ENCODE assay signal across 11 mouse cellular contexts in the genomic region with DNA sequence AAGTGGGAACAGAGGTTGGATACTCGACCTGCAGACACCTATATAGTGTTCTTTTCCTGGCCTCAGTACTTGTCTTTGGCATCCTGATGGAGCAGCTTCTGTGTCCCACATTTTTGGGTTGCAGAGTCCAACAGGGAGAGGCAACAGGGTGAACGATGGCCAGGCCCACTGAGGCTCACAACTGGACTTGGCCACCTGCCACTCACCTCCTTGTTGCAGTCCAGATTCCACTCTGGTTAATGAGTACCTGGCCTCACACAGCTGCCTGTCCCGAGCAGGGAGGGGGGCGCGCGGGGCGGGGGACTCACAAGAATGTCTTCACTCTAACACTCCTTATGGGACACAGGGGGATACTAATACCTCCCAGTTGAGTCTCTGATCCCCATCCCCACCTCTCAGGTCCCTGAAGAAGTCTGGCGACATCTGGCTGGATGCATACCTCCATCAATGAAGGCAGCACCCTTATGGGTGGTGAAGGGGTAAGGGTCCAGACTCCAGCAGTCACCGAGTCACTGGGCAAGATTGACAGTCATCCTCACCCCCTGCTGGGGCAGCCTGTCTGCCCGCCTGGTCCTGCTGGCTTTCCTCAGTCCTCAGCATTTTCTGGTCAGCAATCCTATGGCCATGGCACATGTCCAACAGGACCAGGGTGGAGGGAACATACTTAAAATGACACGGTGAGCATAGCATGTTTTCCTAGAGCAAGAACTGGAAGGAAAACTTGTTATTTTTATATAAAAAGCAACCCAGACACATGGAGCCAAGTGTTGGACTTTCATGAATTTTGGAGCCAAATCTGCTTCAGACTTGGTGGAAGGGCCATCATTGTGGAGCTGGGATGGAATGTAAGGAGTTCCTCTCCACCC. TPM values are rescaled to one million over a fixed set of nuclear protein-coding genes. Genes with fewer than 3 reads are reported as not detected.
DNase-seq lines count a peak whose midpoint lies in the region; ATAC-seq and TF ChIP-seq lines count a peak whose summit lies in the region.
"Had no signal": no experiment of that assay in that cellular context is flagged by ENCODE, and none has a peak within 500 bp of the region (broad histone marks: within the 10 kb centered on the region; RNA-seq: fewer than 3 reads in every experiment).

No protein-coding gene starts in this region.

- no peak overlapping the region for H3K9ac ChIP-seq in midbrain, embryonic 13.5 days (replicated peaks)
- no peak overlapping the region for H3K9ac ChIP-seq in kidney, postnatal 0 days (ENCODE audit: low read depth, low read length)
- no peak overlapping the region for H3K9ac ChIP-seq in liver, embryonic 16.5 days (ENCODE audit: low read depth, low read length)
- no peak overlapping the region for H3K9ac ChIP-seq in stomach, embryonic 16.5 days (ENCODE audit: low read length)

- no peaks in the 10 kb centered on the region for H3K9me3 ChIP-seq in midbrain, embryonic 13.5 days
- H3K9me3 ChIP-seq in midbrain, embryonic 10.5 days (replicated peaks), result no peaks in the 10 kb centered on the region
- no peaks in the 10 kb centered on the region for H3K9me3 ChIP-seq in kidney, postnatal 0 days (replicated peaks; ENCODE audit: low read length)
- H3K9me3 ChIP-seq in liver, embryonic 16.5 days (replicated peaks; ENCODE audit: control insufficient read depth, low read length), result no peaks in the 10 kb centered on the region
- no peaks in the 10 kb centered on the region for H3K9me3 ChIP-seq in stomach, embryonic 16.5 days (replicated peaks; ENCODE audit: control insufficient read depth, low read length)
- H3K9me3 ChIP-seq: forebrain, embryonic 10.5 days; hindbrain, embryonic 10.5 days had no signal

- no peak overlapping the region for H3K4me3 ChIP-seq in midbrain, embryonic 13.5 days (replicated peaks)
- H3K4me3 ChIP-seq in midbrain, embryonic 10.5 days, result no peak overlapping the region
- no peak overlapping the region for H3K4me3 ChIP-seq in kidney, postnatal 0 days (replicated peaks; ENCODE audit: low read depth, low read length)
- H3K4me3 ChIP-seq in liver, embryonic 16.5 days (ENCODE audit: low read depth, low read length), result no peak overlapping the region
- no peak overlapping the region for H3K4me3 ChIP-seq in stomach, embryonic 16.5 days (replicated peaks; ENCODE audit: low read length)
- H3K4me3 ChIP-seq: forebrain, embryonic 10.5 days; hindbrain, embryonic 10.5 days had no signal

- DNase-seq in midbrain, embryonic 10.5 days (ENCODE audit: low spot score), result no peak
- DNase-seq in kidney, postnatal 0 days (ENCODE audit: low spot score), result peak; percentile 49
- no peak for DNase-seq in heart, postnatal 14 days
- no peak for DNase-seq in frontal cortex, postnatal 36 days (ENCODE audit: low spot score in 2 of 2)
- DNase-seq in right cerebral cortex, adult 18-20 months, result no peak
- DNase-seq: gastrocnemius, postnatal 25 days had no signal

- 78% methylated on average over 11 of the region's 11 CpGs for WGBS in midbrain, embryonic 13.5 days
- 76% methylated on average over 11 of the region's 11 CpGs for WGBS in midbrain, embryonic 10.5 days
- 55% methylated on average over 11 of the region's 11 CpGs for WGBS in kidney, postnatal 0 days
- WGBS in liver, embryonic 16.5 days (ENCODE audit: insufficient replicate concordance), result 50% methylated on average over 11 of the region's 11 CpGs
- 47% methylated on average over 11 of the region's 11 CpGs for WGBS in stomach, embryonic 16.5 days

- H3K27me3 ChIP-seq in midbrain, embryonic 13.5 days, result no peaks in the 10 kb centered on the region
- no peaks in the 10 kb centered on the region for H3K27me3 ChIP-seq in midbrain, embryonic 10.5 days (ENCODE audit: low read depth, poor library complexity, severe bottlenecking)
- H3K27me3 ChIP-seq in kidney, postnatal 0 days (ENCODE audit: insufficient read depth, low read length), result no peaks in the 10 kb centered on the region
- no peaks in the 10 kb centered on the region for H3K27me3 ChIP-seq in liver, embryonic 16.5 days (ENCODE audit: control insufficient read depth, insufficient read depth, low read depth, low read length)
- H3K27me3 ChIP-seq in stomach, embryonic 16.5 days (ENCODE audit: control insufficient read depth, insufficient read depth, low read length), result no peaks in the 10 kb centered on the region

- no peak overlapping the region for H3K4me2 ChIP-seq in midbrain, embryonic 13.5 days (replicated peaks)
- H3K4me2 ChIP-seq in kidney, postnatal 0 days (ENCODE audit: low read length), result no peak overlapping the region
- H3K4me2 ChIP-seq in liver, embryonic 16.5 days (ENCODE audit: low read depth, low read length), result peak overlapping the region; percentile 24
- no peak overlapping the region for H3K4me2 ChIP-seq in stomach, embryonic 16.5 days (ENCODE audit: low read depth, low read length)

- peaks cover 10% of the 10 kb centered on the region for H3K4me1 ChIP-seq in midbrain, embryonic 13.5 days (replicated peaks)
- H3K4me1 ChIP-seq in midbrain, embryonic 10.5 days, result peaks cover 14% of the 10 kb centered on the region
- peaks cover 3% of the 10 kb centered on the region; the same call in 1 of the 2 replicates for H3K4me1 ChIP-seq in kidney, postnatal 0 days (replicated peaks; ENCODE audit: insufficient read depth, low read length)
- peaks cover 17% of the 10 kb centered on the region for H3K4me1 ChIP-seq in liver, embryonic 16.5 days (ENCODE audit: control insufficient read depth, low read depth, low read length)
- H3K4me1 ChIP-seq in stomach, embryonic 16.5 days (ENCODE audit: control insufficient read depth, insufficient read depth, low read length), result peaks cover 12% of the 10 kb centered on the region

- H3K36me3 ChIP-seq in midbrain, embryonic 13.5 days, result peaks cover 18% of the 10 kb centered on the region
- peaks cover 27% of the 10 kb centered on the region for H3K36me3 ChIP-seq in midbrain, embryonic 10.5 days
- peaks cover 9% of the 10 kb centered on the region; the same call in 1 of the 2 replicates for H3K36me3 ChIP-seq in kidney, postnatal 0 days (ENCODE audit: insufficient read depth, low read length)
- H3K36me3 ChIP-seq in liver, embryonic 16.5 days (ENCODE audit: control insufficient read depth, insufficient read depth), result peaks cover 3% of the 10 kb centered on the region
- peaks cover 5% of the 10 kb centered on the region for H3K36me3 ChIP-seq in stomach, embryonic 16.5 days (ENCODE audit: control insufficient read depth, insufficient read depth, low read length)

- intact Hi-C loops in heart, postnatal 14 days (cut with DNase I), result no loop called here

- ATAC-seq in midbrain, embryonic 13.5 days, result 0 out of 2 replicates have a peak, but pooled peaks have one; percentile 4
- ATAC-seq in kidney, postnatal 0 days (replicated peaks; ENCODE audit: low FRiP score, low read depth), result peak; percentile 76
- ATAC-seq in liver, embryonic 16.5 days (ENCODE audit: low read depth), result peak; percentile 65
- no peak for ATAC-seq in stomach, embryonic 16.5 days (ENCODE audit: insufficient read depth, low FRiP score)

- TF ChIP-seq CTCF in kidney, postnatal 0 days (IDR thresholded peaks at IDR 0.05; ENCODE audit: low read depth), result no peak

- no peak overlapping the region for H3K27ac ChIP-seq in midbrain, embryonic 13.5 days
- H3K27ac ChIP-seq in midbrain, embryonic 10.5 days (replicated peaks), result no peak overlapping the region
- H3K27ac ChIP-seq in kidney, postnatal 0 days, result peak overlapping the region; percentile 22; the same call in 1 of the 2 replicates
- peak overlapping the region; percentile 70 for H3K27ac ChIP-seq in liver, embryonic 16.5 days (ENCODE audit: low read length)
- peak overlapping the region; percentile 26; the same call in 1 of the 2 replicates for H3K27ac ChIP-seq in stomach, embryonic 16.5 days (ENCODE audit: low read length)
- H3K27ac ChIP-seq: forebrain, embryonic 10.5 days; hindbrain, embryonic 10.5 days had no signal

RNA-seq across cellular contexts. Expression of gene Fads3, which starts 16.4 kb away (rescaled TPM):
- 8.7 and 9.1 TPM in 2 replicates for polyA plus RNA-seq in midbrain, embryonic 13.5 days (2015; fragmentation: Nextera tagmentation; extraction: Ambion mirVana)
- polyA plus RNA-seq in midbrain, embryonic 10.5 days (2016; fragmentation: Nextera tagmentation; extraction: Ambion mirVana), result 5.5 and 5.8 TPM in 2 replicates
- 35.0 and 37.4 TPM in 2 replicates for polyA plus RNA-seq in kidney, postnatal 0 days (2015; fragmentation: Nextera tagmentation; extraction: Ambion mirVana)
- polyA plus RNA-seq in liver, embryonic 16.5 days (2015; fragmentation: Nextera tagmentation; extraction: Ambion mirVana), result 7.3 and 8.6 TPM in 2 replicates
- polyA plus RNA-seq in stomach, embryonic 16.5 days (2015; fragmentation: Nextera tagmentation; extraction: Ambion mirVana), result 18.9 and 22.5 TPM in 2 replicates
- 10 to 100 TPM; 33.0 to 36.3 TPM for total RNA-seq in heart, postnatal 14 days (2021)

RNA-seq across cellular contexts. Expression of gene Fads2, which starts 43.8 kb away (rescaled TPM):
- 169 and 173 TPM in 2 replicates for polyA plus RNA-seq in midbrain, embryonic 13.5 days (2015; fragmentation: Nextera tagmentation; extraction: Ambion mirVana)
- 207 and 236 TPM in 2 replicates for polyA plus RNA-seq in midbrain, embryonic 10.5 days (2016; fragmentation: Nextera tagmentation; extraction: Ambion mirVana)
- 37.1 and 38.2 TPM in 2 replicates for polyA plus RNA-seq in kidney, postnatal 0 days (2015; fragmentation: Nextera tagmentation; extraction: Ambion mirVana)
- polyA plus RNA-seq in liver, embryonic 16.5 days (2015; fragmentation: Nextera tagmentation; extraction: Ambion mirVana), result 87.2 and 102 TPM in 2 replicates
- 102 and 104 TPM in 2 replicates for polyA plus RNA-seq in stomach, embryonic 16.5 days (2015; fragmentation: Nextera tagmentation; extraction: Ambion mirVana)
- total RNA-seq in heart, postnatal 14 days (2021), result 1 to 10 TPM; 7.8 to 9.8 TPM

RNA-seq across cellular contexts. Expression of gene Rab3il1, which starts 56.2 kb away (rescaled TPM):
- 21.0 and 21.4 TPM in 2 replicates for polyA plus RNA-seq in midbrain, embryonic 13.5 days (2015; fragmentation: Nextera tagmentation; extraction: Ambion mirVana)
- 34.6 and 35.6 TPM in 2 replicates for polyA plus RNA-seq in midbrain, embryonic 10.5 days (2016; fragmentation: Nextera tagmentation; extraction: Ambion mirVana)
- polyA plus RNA-seq in kidney, postnatal 0 days (2015; fragmentation: Nextera tagmentation; extraction: Ambion mirVana), result 30.6 and 31.5 TPM in 2 replicates
- polyA plus RNA-seq in liver, embryonic 16.5 days (2015; fragmentation: Nextera tagmentation; extraction: Ambion mirVana), result 236 and 248 TPM in 2 replicates
- 33.7 and 38.1 TPM in 2 replicates for polyA plus RNA-seq in stomach, embryonic 16.5 days (2015; fragmentation: Nextera tagmentation; extraction: Ambion mirVana)
- total RNA-seq in heart, postnatal 14 days (2021), result 1 to 10 TPM; 9.7 to 9.9 TPM

RNA-seq across cellular contexts. Expression of gene Best1, which starts 56.3 kb away (rescaled TPM):
- 1.8 and 2.0 TPM in 2 replicates for polyA plus RNA-seq in midbrain, embryonic 13.5 days (2015; fragmentation: Nextera tagmentation; extraction: Ambion mirVana)
- polyA plus RNA-seq in midbrain, embryonic 10.5 days (2016; fragmentation: Nextera tagmentation; extraction: Ambion mirVana), result 1.4 and 2.0 TPM in 2 replicates
- 1.8 and 3.3 TPM in 2 replicates for polyA plus RNA-seq in kidney, postnatal 0 days (2015; fragmentation: Nextera tagmentation; extraction: Ambion mirVana)
- polyA plus RNA-seq in liver, embryonic 16.5 days (2015; fragmentation: Nextera tagmentation; extraction: Ambion mirVana), result 0.13 and 0.14 TPM in 2 replicates
- polyA plus RNA-seq in stomach, embryonic 16.5 days (2015; fragmentation: Nextera tagmentation; extraction: Ambion mirVana), result 0.61 and 0.64 TPM in 2 replicates
- total RNA-seq in heart, postnatal 14 days (2021), result under 1 TPM; 0.17 to 0.29 TPM

Comparison
In these comparisons a context has a peak if more than half of its experiments do, and no peak if none do; other contexts are left out.
1. H3K27ac ChIP-seq: peak in kidney, postnatal 0 days (single experiment), liver, embryonic 16.5 days (single experiment) and stomach, embryonic 16.5 days (single experiment); none in midbrain, embryonic 13.5 days (single experiment) and midbrain, embryonic 10.5 days (single experiment).